In the genomic region with DNA sequence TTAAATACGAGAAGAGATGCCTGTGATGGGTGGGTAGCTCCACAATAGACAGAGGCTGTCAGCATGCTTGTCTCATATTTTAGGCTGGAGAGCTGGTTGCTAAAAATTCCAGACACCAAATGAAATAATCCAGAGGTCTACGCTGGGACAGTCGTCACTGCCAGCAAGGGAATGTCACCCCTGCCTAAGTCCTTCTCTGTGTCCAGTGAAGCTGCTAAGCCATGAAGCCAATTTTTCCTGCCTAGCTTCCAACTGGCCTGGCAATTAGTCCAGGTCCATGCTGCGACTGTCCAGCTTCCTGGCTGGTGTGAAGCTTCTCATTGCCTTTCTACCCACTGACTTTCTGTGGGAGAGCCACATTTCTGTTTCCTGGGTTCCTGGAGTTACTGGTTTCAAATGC, we compare ENCODE assay signal across 27 mouse cellular contexts.
DNase-seq lines count a peak whose midpoint lies in the region; ATAC-seq lines count a peak whose summit lies in the region.
"Had no signal": no experiment of that assay in that cellular context is flagged by ENCODE, and none has a peak within 500 bp of the region (broad histone marks: within the 10 kb centered on the region; RNA-seq: fewer than 3 reads in every experiment).

No protein-coding gene starts in this region.

- H3K4me3 ChIP-seq in neural tube, embryonic 14.5 days (ENCODE audit: low read depth, low read length), result no peak overlapping the region
- no peak overlapping the region for H3K4me3 ChIP-seq in heart, embryonic 16.5 days (ENCODE audit: low read length)
- H3K4me3 ChIP-seq: embryonic facial prominence, embryonic 10.5 days; forebrain, embryonic 10.5 days; kidney, embryonic 15.5 days; left cerebral cortex, adult 2 months; liver, embryonic 13.5 days; megakaryocyte, embryonic 14.5 days; midbrain, embryonic 13.5 days had no signal

- peak; percentile 70 to 80 for DNase-seq in cerebellum, postnatal 10 days
- no peak for DNase-seq in cerebellum, adult 9-11 months
- DNase-seq in neural tube, embryonic 10.5 days (ENCODE audit: extremely low spot score, low spot score), result no peak
- no peak for DNase-seq in spleen, adult 18-20 months
- no peak for DNase-seq in lung, postnatal 36 days
- no peak for DNase-seq in layer of hippocampus, postnatal 25 days (ENCODE audit: extremely low spot score in 1 of 2, low spot score in 1 of 2)
- DNase-seq: adrenal gland, postnatal 25 days; cerebellum, adult 11 months; forebrain, postnatal 0 days; gastrocnemius, postnatal 36 days; kidney, postnatal 36 days; layer of hippocampus, adult 9-11 months; liver, embryonic 13.5 days; lung, adult 2 months; lung, postnatal 14 days; retina, postnatal 1 day; right cerebral cortex, postnatal 25 days had no signal

- no peak for ATAC-seq in neural tube, embryonic 14.5 days (ENCODE audit: low read depth)
- ATAC-seq in heart, embryonic 16.5 days (replicated peaks; ENCODE audit: extremely low read depth, insufficient read depth, low FRiP score), result peak; percentile 60; the same call in 1 of the 2 replicates
- ATAC-seq: forebrain, postnatal 0 days; hindbrain, postnatal 0 days; intestine, postnatal 0 days; midbrain, embryonic 13.5 days had no signal

- no peak overlapping the region for H3K4me2 ChIP-seq in neural tube, embryonic 14.5 days (ENCODE audit: low read depth, low read length)
- H3K4me2 ChIP-seq in heart, embryonic 16.5 days (ENCODE audit: low read depth, low read length), result no peak overlapping the region
- H3K4me2 ChIP-seq: kidney, embryonic 15.5 days; liver, embryonic 13.5 days; midbrain, embryonic 13.5 days had no signal

- H3K27ac ChIP-seq in neural tube, embryonic 14.5 days (ENCODE audit: low read depth, low read length), result 0 out of 2 replicates have a peak overlapping the region, but pooled peaks have one; percentile 10
- H3K27ac ChIP-seq in heart, embryonic 16.5 days (ENCODE audit: low read length), result peak overlapping the region; percentile 76
- H3K27ac ChIP-seq: embryonic facial prominence, embryonic 10.5 days; forebrain, embryonic 10.5 days; hindbrain, postnatal 0 days; kidney, embryonic 15.5 days; left cerebral cortex, adult 2 months; liver, embryonic 13.5 days; midbrain, embryonic 13.5 days had no signal

- H3K9me3 ChIP-seq in neural tube, embryonic 14.5 days (ENCODE audit: control insufficient read depth, low read length), result no peaks in the 10 kb centered on the region
- H3K9me3 ChIP-seq in heart, embryonic 16.5 days (replicated peaks; ENCODE audit: control insufficient read depth, low read length), result no peaks in the 10 kb centered on the region
- H3K9me3 ChIP-seq: embryonic facial prominence, embryonic 10.5 days; forebrain, embryonic 10.5 days; kidney, embryonic 15.5 days; liver, embryonic 13.5 days; megakaryocyte, embryonic 14.5 days; midbrain, embryonic 13.5 days had no signal

- H3K27me3 ChIP-seq in neural tube, embryonic 14.5 days (ENCODE audit: control insufficient read depth, insufficient read depth, low read length), result no peaks in the 10 kb centered on the region
- H3K27me3 ChIP-seq in heart, embryonic 16.5 days (ENCODE audit: control insufficient read depth, insufficient read depth, low read length), result no peaks in the 10 kb centered on the region
- H3K27me3 ChIP-seq: kidney, embryonic 15.5 days; liver, embryonic 13.5 days; midbrain, embryonic 13.5 days had no signal

- 88% methylated on average over 4 of the region's 4 CpGs for WGBS in neural tube, embryonic 14.5 days
- WGBS in heart, embryonic 16.5 days, result 49% methylated on average over 4 of the region's 4 CpGs

- H3K4me1 ChIP-seq in neural tube, embryonic 14.5 days (ENCODE audit: control insufficient read depth, insufficient read depth, low read length), result peaks cover 3% of the 10 kb centered on the region; the same call in 1 of the 2 replicates
- peaks cover 15% of the 10 kb centered on the region for H3K4me1 ChIP-seq in heart, embryonic 16.5 days (ENCODE audit: control insufficient read depth, insufficient read depth, low read length)
- H3K4me1 ChIP-seq: forebrain, embryonic 10.5 days; liver, embryonic 13.5 days; megakaryocyte, embryonic 14.5 days had no signal

- H3K36me3 ChIP-seq in neural tube, embryonic 14.5 days (ENCODE audit: control insufficient read depth, insufficient read depth, low read length), result no peaks in the 10 kb centered on the region
- H3K36me3 ChIP-seq in heart, embryonic 16.5 days (ENCODE audit: control insufficient read depth, insufficient read depth), result no peaks in the 10 kb centered on the region
- H3K36me3 ChIP-seq: embryonic facial prominence, embryonic 10.5 days; forebrain, embryonic 10.5 days; kidney, embryonic 15.5 days; liver, embryonic 13.5 days; midbrain, embryonic 13.5 days had no signal

- H3K9ac ChIP-seq in neural tube, embryonic 14.5 days (replicated peaks; ENCODE audit: low read depth, low read length), result no peak overlapping the region
- H3K9ac ChIP-seq in heart, embryonic 16.5 days (ENCODE audit: low read length), result no peak overlapping the region
- H3K9ac ChIP-seq: forebrain, postnatal 0 days; kidney, embryonic 15.5 days; liver, embryonic 13.5 days; midbrain, embryonic 13.5 days had no signal

Comparison
In these comparisons a context has a peak if more than half of its experiments do, and no peak if none do; other contexts are left out.
1. DNase-seq: peak in cerebellum, postnatal 10 days (2 of 2); none in cerebellum, adult 9-11 months (single experiment), neural tube, embryonic 10.5 days (single experiment), spleen, adult 18-20 months (0 of 2), lung, postnatal 36 days (single experiment) and layer of hippocampus, postnatal 25 days (0 of 2).